ENCODE assay signal across 7 mouse cellular contexts in the genomic region with DNA sequence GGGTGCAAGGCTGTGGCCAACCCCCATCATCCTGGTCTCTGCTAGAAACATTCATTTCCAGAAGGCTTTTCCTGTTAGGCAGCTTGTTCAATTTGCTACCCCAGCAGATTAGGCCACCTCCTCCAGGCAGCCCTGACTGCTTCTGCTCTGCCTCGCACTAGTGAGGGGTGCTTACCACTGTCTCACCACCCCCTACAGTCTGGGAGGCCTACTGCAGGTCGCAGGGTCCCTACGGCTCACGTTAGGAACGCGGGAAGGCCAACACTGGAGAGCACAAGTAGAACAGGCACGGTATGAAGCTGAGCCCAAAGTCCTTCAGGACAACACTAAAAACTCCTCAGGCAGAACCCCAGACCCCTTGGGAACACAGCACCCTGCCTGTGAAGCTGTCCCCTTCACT. TPM values are rescaled to one million over a fixed set of nuclear protein-coding genes. Genes with fewer than 3 reads are reported as not detected.
DNase-seq lines count a peak whose midpoint lies in the region; ATAC-seq and TF ChIP-seq lines count a peak whose summit lies in the region.

No protein-coding gene starts in this region.

- DNase-seq in lung, postnatal 14 days, result no peak
- DNase-seq in forebrain, embryonic 11.5 days (ENCODE audit: low spot score), result no peak
- no peak for DNase-seq in liver, embryonic 11.5 days (ENCODE audit: low spot score)
- DNase-seq in stomach, postnatal 0 days (ENCODE audit: low spot score), result peak; percentile 71
- no peak for DNase-seq in kidney, postnatal 14 days

- H3K4me2 ChIP-seq in lung, embryonic 16.5 days (ENCODE audit: low read depth, low read length), result peak overlapping the region; percentile 82
- peak overlapping the region; percentile 90; the same call in 1 of the 2 replicates for H3K4me2 ChIP-seq in forebrain, embryonic 11.5 days (ENCODE audit: low read depth, low read length, severe bottlenecking)
- H3K4me2 ChIP-seq in liver, embryonic 11.5 days, result peak overlapping the region; percentile 94
- H3K4me2 ChIP-seq in stomach, postnatal 0 days (replicated peaks; ENCODE audit: low read depth), result peak overlapping the region; percentile 80

- H3K4me3 ChIP-seq in lung, embryonic 16.5 days (ENCODE audit: low read length), result peak overlapping the region; percentile 96
- H3K4me3 ChIP-seq in forebrain, embryonic 11.5 days (ENCODE audit: low read depth, low read length), result no peak overlapping the region
- H3K4me3 ChIP-seq in liver, embryonic 11.5 days (ENCODE audit: low read depth, low read length), result no peak overlapping the region
- peak overlapping the region; percentile 96 for H3K4me3 ChIP-seq in stomach, postnatal 0 days (ENCODE audit: low read depth, low read length)

- no peaks in the 10 kb centered on the region for H3K9me3 ChIP-seq in lung, embryonic 16.5 days (ENCODE audit: control insufficient read depth, low read length)
- H3K9me3 ChIP-seq in forebrain, embryonic 11.5 days (ENCODE audit: control insufficient read depth, low read length), result no peaks in the 10 kb centered on the region
- H3K9me3 ChIP-seq in liver, embryonic 11.5 days (ENCODE audit: control insufficient read depth, low read length), result no peaks in the 10 kb centered on the region
- H3K9me3 ChIP-seq in stomach, postnatal 0 days (ENCODE audit: control insufficient read depth, low read length), result no peaks in the 10 kb centered on the region

- no peaks in the 10 kb centered on the region for H3K27me3 ChIP-seq in lung, embryonic 16.5 days (ENCODE audit: control insufficient read depth, insufficient read depth, low read depth, low read length)
- no peaks in the 10 kb centered on the region for H3K27me3 ChIP-seq in forebrain, embryonic 11.5 days (ENCODE audit: control insufficient read depth, insufficient read depth, low read length)
- H3K27me3 ChIP-seq in liver, embryonic 11.5 days (replicated peaks; ENCODE audit: control insufficient read depth, insufficient read depth, low read length), result no peaks in the 10 kb centered on the region
- no peaks in the 10 kb centered on the region for H3K27me3 ChIP-seq in stomach, postnatal 0 days (ENCODE audit: control insufficient read depth, insufficient read depth, low read length)

- TF ChIP-seq EP300 in stomach, postnatal 0 days (optimal IDR thresholded peaks at IDR 0.05), result no peak

- peak overlapping the region; percentile 39; the same call in 1 of the 2 replicates for H3K9ac ChIP-seq in lung, embryonic 16.5 days (ENCODE audit: low read length)
- H3K9ac ChIP-seq in forebrain, embryonic 11.5 days (ENCODE audit: low read length), result no peak overlapping the region
- H3K9ac ChIP-seq in liver, embryonic 11.5 days (ENCODE audit: low read depth, low read length), result 0 out of 2 replicates have a peak overlapping the region, but pooled peaks have one; percentile 17
- H3K9ac ChIP-seq in stomach, postnatal 0 days (ENCODE audit: low read length), result peak overlapping the region; percentile 50

- H3K36me3 ChIP-seq in lung, embryonic 16.5 days (ENCODE audit: control insufficient read depth, insufficient read depth, low read length), result peaks cover 18% of the 10 kb centered on the region
- H3K36me3 ChIP-seq in forebrain, embryonic 11.5 days (ENCODE audit: control insufficient read depth, insufficient read depth, low read length), result peaks cover 12% of the 10 kb centered on the region; the same call in 1 of the 2 replicates
- peaks cover 17% of the 10 kb centered on the region for H3K36me3 ChIP-seq in liver, embryonic 11.5 days (ENCODE audit: control insufficient read depth, insufficient read depth, low read length)
- peaks cover 17% of the 10 kb centered on the region for H3K36me3 ChIP-seq in stomach, postnatal 0 days (ENCODE audit: control insufficient read depth, insufficient read depth, low read length)

- H3K4me1 ChIP-seq in lung, embryonic 16.5 days (replicated peaks; ENCODE audit: control insufficient read depth, insufficient read depth, low read length), result peaks cover 60% of the 10 kb centered on the region
- peaks cover 27% of the 10 kb centered on the region for H3K4me1 ChIP-seq in forebrain, embryonic 11.5 days (replicated peaks; ENCODE audit: control insufficient read depth, insufficient read depth, low read length)
- H3K4me1 ChIP-seq in liver, embryonic 11.5 days (replicated peaks; ENCODE audit: control insufficient read depth, insufficient read depth, low read length), result peaks cover 43% of the 10 kb centered on the region
- peaks cover 16% of the 10 kb centered on the region for H3K4me1 ChIP-seq in stomach, postnatal 0 days (replicated peaks; ENCODE audit: control insufficient read depth, insufficient read depth)

- no peak for ATAC-seq in lung, embryonic 16.5 days (ENCODE audit: low read depth)
- no peak for ATAC-seq in forebrain, embryonic 11.5 days (replicated peaks; ENCODE audit: low FRiP score)
- ATAC-seq in liver, embryonic 11.5 days (replicated peaks; ENCODE audit: low FRiP score), result no peak
- ATAC-seq in stomach, postnatal 0 days (ENCODE audit: low FRiP score, low TSS enrichment), result peak; percentile 21; the same call in 1 of the 2 replicates
- ATAC-seq in erythroid progenitor cell, adult 5-6 weeks (replicated peaks; ENCODE audit: low FRiP score, poor library complexity, severe bottlenecking), result no peak

- 76% methylated on average over 7 of the region's 7 CpGs for WGBS in lung, embryonic 16.5 days
- 81% methylated on average over 7 of the region's 7 CpGs for WGBS in forebrain, embryonic 11.5 days
- WGBS in liver, embryonic 11.5 days, result 77% methylated on average over 7 of the region's 7 CpGs
- WGBS in stomach, postnatal 0 days, result 60% methylated on average over 7 of the region's 7 CpGs

- no peak overlapping the region; the same call in 1 of the 2 replicates for H3K27ac ChIP-seq in lung, embryonic 16.5 days (ENCODE audit: low read length)
- H3K27ac ChIP-seq in forebrain, embryonic 11.5 days (ENCODE audit: low read depth, low read length), result no peak overlapping the region
- no peak overlapping the region for H3K27ac ChIP-seq in liver, embryonic 11.5 days (ENCODE audit: low read depth, low read length)
- peak overlapping the region; percentile 99 for H3K27ac ChIP-seq in stomach, postnatal 0 days (replicated peaks)

- peak; percentile 60 for TF ChIP-seq CTCF in stomach, postnatal 0 days (IDR thresholded peaks at IDR 0.05; ENCODE audit: low read depth)

RNA-seq across cellular contexts. Expression of a gene that starts 2.8 kb away (rescaled TPM):
- 42.4 and 43.5 TPM in 2 replicates for polyA plus RNA-seq in lung, embryonic 16.5 days (2015; fragmentation: Nextera tagmentation; extraction: Ambion mirVana)
- polyA plus RNA-seq in forebrain, embryonic 11.5 days (2014; fragmentation: Nextera tagmentation; extraction: Ambion mirVana), result 99.4 and 123 TPM in 2 replicates
- polyA plus RNA-seq in liver, embryonic 11.5 days (2014; fragmentation: Nextera tagmentation; extraction: Ambion mirVana), result 54.9 and 62.9 TPM in 2 replicates
- polyA plus RNA-seq in stomach, postnatal 0 days (2015; fragmentation: Nextera tagmentation; extraction: Ambion mirVana), result 84.5 and 98.2 TPM in 2 replicates
- total RNA-seq in erythroid progenitor cell, adult 5-6 weeks (2015; ENCODE audit: low replicate concordance), result 22.6 and 24.1 TPM in 2 replicates
- total RNA-seq in erythroid progenitor cell, adult 5-6 weeks (2017; ENCODE audit: low replicate concordance), result 24.5 and 40.9 TPM in 2 replicates

RNA-seq across cellular contexts. Expression of a gene that starts 6.7 kb away (rescaled TPM):
- polyA plus RNA-seq in lung, embryonic 16.5 days (2015; fragmentation: Nextera tagmentation; extraction: Ambion mirVana), result 11.1 and 11.3 TPM in 2 replicates
- polyA plus RNA-seq in forebrain, embryonic 11.5 days (2014; fragmentation: Nextera tagmentation; extraction: Ambion mirVana), result 4.4 and 5.3 TPM in 2 replicates
- 0.96 and 1.7 TPM in 2 replicates for polyA plus RNA-seq in liver, embryonic 11.5 days (2014; fragmentation: Nextera tagmentation; extraction: Ambion mirVana)
- 11.3 and 12.1 TPM in 2 replicates for polyA plus RNA-seq in stomach, postnatal 0 days (2015; fragmentation: Nextera tagmentation; extraction: Ambion mirVana)
- 10.1 TPM in 1 of 2 replicates, not detected in the other for total RNA-seq in erythroid progenitor cell, adult 5-6 weeks (2015; ENCODE audit: low replicate concordance)
- 0.39 TPM in 1 of 2 replicates, not detected in the other for total RNA-seq in erythroid progenitor cell, adult 5-6 weeks (2017; ENCODE audit: low replicate concordance)

RNA-seq across cellular contexts. Expression of a gene that starts 27.4 kb away (rescaled TPM):
- 181 and 206 TPM in 2 replicates for polyA plus RNA-seq in lung, embryonic 16.5 days (2015; fragmentation: Nextera tagmentation; extraction: Ambion mirVana)
- 227 and 257 TPM in 2 replicates for polyA plus RNA-seq in forebrain, embryonic 11.5 days (2014; fragmentation: Nextera tagmentation; extraction: Ambion mirVana)
- 216 and 222 TPM in 2 replicates for polyA plus RNA-seq in liver, embryonic 11.5 days (2014; fragmentation: Nextera tagmentation; extraction: Ambion mirVana)
- 91.5 and 97.1 TPM in 2 replicates for polyA plus RNA-seq in stomach, postnatal 0 days (2015; fragmentation: Nextera tagmentation; extraction: Ambion mirVana)
- total RNA-seq in erythroid progenitor cell, adult 5-6 weeks (2015; ENCODE audit: low replicate concordance), result 62.0 and 125 TPM in 2 replicates
- total RNA-seq in erythroid progenitor cell, adult 5-6 weeks (2017; ENCODE audit: low replicate concordance), result 136 and 176 TPM in 2 replicates

RNA-seq across cellular contexts. Expression of a gene that starts 48.4 kb away (rescaled TPM):
- polyA plus RNA-seq in lung, embryonic 16.5 days (2015; fragmentation: Nextera tagmentation; extraction: Ambion mirVana), result 13.5 and 15.8 TPM in 2 replicates
- 12.6 and 15.2 TPM in 2 replicates for polyA plus RNA-seq in forebrain, embryonic 11.5 days (2014; fragmentation: Nextera tagmentation; extraction: Ambion mirVana)
- polyA plus RNA-seq in liver, embryonic 11.5 days (2014; fragmentation: Nextera tagmentation; extraction: Ambion mirVana), result 7.9 and 8.0 TPM in 2 replicates
- 20.7 and 21.2 TPM in 2 replicates for polyA plus RNA-seq in stomach, postnatal 0 days (2015; fragmentation: Nextera tagmentation; extraction: Ambion mirVana)
- 1.3 TPM in 1 of 2 replicates, not detected in the other for total RNA-seq in erythroid progenitor cell, adult 5-6 weeks (2015; ENCODE audit: low replicate concordance)
- not detected in 2 replicates for total RNA-seq in erythroid progenitor cell, adult 5-6 weeks (2017; ENCODE audit: low replicate concordance)

RNA-seq across cellular contexts. Expression of a gene that starts 52.0 kb away (rescaled TPM):
- polyA plus RNA-seq in lung, embryonic 16.5 days (2015; fragmentation: Nextera tagmentation; extraction: Ambion mirVana), result 9.4 and 10.3 TPM in 2 replicates
- polyA plus RNA-seq in forebrain, embryonic 11.5 days (2014; fragmentation: Nextera tagmentation; extraction: Ambion mirVana), result 1.9 and 2.1 TPM in 2 replicates
- polyA plus RNA-seq in liver, embryonic 11.5 days (2014; fragmentation: Nextera tagmentation; extraction: Ambion mirVana), result 5.6 and 7.4 TPM in 2 replicates
- 4.7 and 6.4 TPM in 2 replicates for polyA plus RNA-seq in stomach, postnatal 0 days (2015; fragmentation: Nextera tagmentation; extraction: Ambion mirVana)
- 16.8 and 26.3 TPM in 2 replicates for total RNA-seq in erythroid progenitor cell, adult 5-6 weeks (2015; ENCODE audit: low replicate concordance)
- total RNA-seq in erythroid progenitor cell, adult 5-6 weeks (2017; ENCODE audit: low replicate concordance), result 2.0 and 14.9 TPM in 2 replicates

Comparison
In these comparisons a context has a peak if more than half of its experiments do, and no peak if none do; other contexts are left out.
1. H3K4me3 ChIP-seq: peak in lung, embryonic 16.5 days (single experiment) and stomach, postnatal 0 days (single experiment); none in forebrain, embryonic 11.5 days (single experiment) and liver, embryonic 11.5 days (single experiment).
2. Peak in every context shown above with its lines, with median percentiles within 50 percentile points of each other: H3K4me2 ChIP-seq.